Mouse (Mus musculus) midbrain, embryonic 12.5 days (tissue): ENCODE measurements around the gene Mettl23. TPM values are rescaled to one million over a fixed set of nuclear protein-coding genes. Genes with fewer than 3 reads are reported as not detected.

Experiments used
- ATAC-seq: fragments of 200-750 bp; cut with Nextera tagmentation; 2 replicates; pipeline ENCODE4 v1.8.0; 2017; ENCODE audit warnings: low read depth, moderate TSS enrichment, moderate library complexity; ENCODE audit not compliant: low FRiP score
- H3K27ac ChIP-seq: fragments of 300-500 bp; sonication (generic); replicated peaks from 2 replicates; pipeline ENCODE4 v1.5.1; 2016; ENCODE audit warnings: mild to moderate bottlenecking
- H3K27me3 ChIP-seq: fragments of 300-500 bp; sonication (generic); 2 replicates; pipeline ENCODE4 v1.6.1; 2016; ENCODE audit warnings: mild to moderate bottlenecking
- H3K36me3 ChIP-seq: fragments of 300-500 bp; sonication (generic); 2 replicates; pipeline ENCODE4 v1.6.1; 2016
- H3K4me1 ChIP-seq: fragments of 300-500 bp; sonication (generic); 2 replicates; pipeline ENCODE4 v1.6.1; 2016
- H3K4me2 ChIP-seq: fragments of 300-500 bp; sonication (generic); replicated peaks from 2 replicates; pipeline ENCODE4 v1.6.1; 2016; ENCODE audit warnings: mild to moderate bottlenecking, moderate library complexity
- H3K4me3 ChIP-seq: fragments of 300-500 bp; sonication (generic); 2 replicates; pipeline ENCODE4 v1.5.1; 2016; ENCODE audit warnings: mild to moderate bottlenecking
- H3K9ac ChIP-seq: fragments of 300-500 bp; sonication (generic); replicated peaks from 2 replicates; pipeline ENCODE4 v1.6.1; 2016; ENCODE audit warnings: mild to moderate bottlenecking, moderate library complexity
- H3K9me3 ChIP-seq: fragments of 300-500 bp; sonication (generic); 2 replicates; pipeline ENCODE4 v1.6.1; 2016; ENCODE audit warnings: mild to moderate bottlenecking
- WGBS: fragments of 180-500 bp; shearing (Covaris S2); methylation state at CpG from one replicate; pipeline ENCODE4 v1.1.7; 2016; 5-methylcytosine and 5-hydroxymethylcytosine counted together
- polyA plus RNA-seq: library from polyadenylated mRNA; unstranded; fragments of >200 nt; fragmentation: Nextera tagmentation; extraction: Ambion mirVana; gene quantifications from 2 replicates; pipeline ENCODE4 v1.2.1, GENCODE M21; 2016

Mettl23 gene
- polyA plus RNA-seq, 1 experiment from 2014 or later, result 72.3 TPM

DNA sequence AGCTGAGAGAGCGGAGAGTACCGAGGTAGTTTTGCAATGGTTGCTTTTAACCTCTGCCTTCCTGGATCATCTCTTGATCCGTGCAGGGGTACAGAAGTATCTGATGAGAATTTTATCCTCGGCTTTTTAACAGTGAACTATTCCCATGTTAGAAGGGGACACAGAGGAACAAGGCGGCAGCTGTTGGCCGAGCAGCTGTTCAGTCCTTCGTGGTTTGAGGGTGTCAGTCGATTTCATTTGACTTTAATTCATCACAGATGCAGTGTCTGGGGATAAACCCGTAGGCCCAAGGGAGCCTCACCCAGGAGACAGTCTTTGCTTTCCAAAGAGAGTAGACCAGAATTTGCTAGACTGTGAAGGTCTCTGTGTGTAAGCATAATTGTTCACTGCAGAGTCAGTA lies 28.5 kb downstream of the Mettl23 start:
- H3K36me3 ChIP-seq, result peaks cover 61% of the 10 kb centered on the region
- no peak overlapping the region for H3K27ac ChIP-seq
- no peaks in the 10 kb centered on the region for H3K4me1 ChIP-seq
- H3K9ac ChIP-seq, result no peak overlapping the region
- H3K4me2 ChIP-seq, result no peak overlapping the region
- no peaks in the 10 kb centered on the region for H3K9me3 ChIP-seq
- no peaks in the 10 kb centered on the region for H3K27me3 ChIP-seq
- H3K4me3 ChIP-seq, result no peak overlapping the region
- 92% methylated on average over 9 of the region's 9 CpGs for WGBS
- no peak for ATAC-seq

DNA sequence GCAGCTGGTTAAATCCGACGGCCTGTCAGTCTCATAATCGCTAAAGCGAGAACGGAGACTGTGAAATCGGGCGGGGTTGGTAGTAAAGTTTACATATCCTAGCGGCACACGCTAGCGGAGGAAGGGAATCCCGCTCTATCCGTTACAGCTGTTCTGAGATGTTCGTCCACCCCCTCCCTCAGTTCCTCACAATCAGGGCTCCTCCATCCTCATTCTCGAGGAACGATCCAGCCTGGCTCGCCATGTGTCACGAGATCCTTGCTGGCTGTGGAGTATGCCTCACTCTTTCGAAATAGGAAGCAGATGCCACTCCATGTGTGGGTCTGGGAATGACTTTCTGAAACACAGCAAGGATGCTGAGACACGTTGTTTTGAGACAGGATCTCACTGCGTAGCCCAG lies 30.9 kb downstream of the Mettl23 start:
- Histone ChIP-seq H3K9me3 (no peaks in the 10 kb centered on the region), H3K4me3 (no peak overlapping the region), H3K4me1 (no peaks in the 10 kb centered on the region), H3K36me3 (peaks cover 49% of the 10 kb centered on the region), H3K27me3 (no peaks in the 10 kb centered on the region), H3K27ac (no peak overlapping the region), H3K4me2 (no peak overlapping the region), H3K9ac (no peak overlapping the region)
- ATAC-seq, result no peak
- WGBS, result 94% methylated on average over 20 of the region's 20 CpGs

DNA sequence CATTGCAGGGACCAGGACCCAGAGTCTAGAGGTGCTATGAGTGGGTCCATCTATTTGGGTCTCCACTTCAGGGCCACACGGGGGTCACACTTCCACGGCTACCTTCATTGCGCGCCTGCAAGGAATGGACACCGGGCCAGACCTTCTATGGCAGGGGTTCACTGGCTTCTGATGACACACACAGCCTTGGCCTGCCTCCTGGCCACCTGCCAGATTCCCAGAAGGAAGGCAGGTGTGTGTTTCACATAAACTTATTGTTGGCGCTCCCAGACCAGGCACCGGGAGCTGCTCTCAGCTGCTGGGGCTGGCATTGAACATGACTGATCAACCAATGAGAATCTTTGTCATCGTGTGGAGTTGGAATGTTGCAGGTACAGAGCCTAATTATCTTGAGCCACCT lies 35.4 kb downstream of the Mettl23 start:
- Histone ChIP-seq H3K27ac (no peak overlapping the region), H3K4me2 (no peak overlapping the region), H3K36me3 (peaks cover 17% of the 10 kb centered on the region), H3K4me1 (no peaks in the 10 kb centered on the region), H3K4me3 (no peak overlapping the region), H3K27me3 (no peaks in the 10 kb centered on the region), H3K9me3 (no peaks in the 10 kb centered on the region), H3K9ac (no peak overlapping the region)
- WGBS, result 96% methylated on average over 8 of the region's 8 CpGs
- ATAC-seq, result no peak

DNA sequence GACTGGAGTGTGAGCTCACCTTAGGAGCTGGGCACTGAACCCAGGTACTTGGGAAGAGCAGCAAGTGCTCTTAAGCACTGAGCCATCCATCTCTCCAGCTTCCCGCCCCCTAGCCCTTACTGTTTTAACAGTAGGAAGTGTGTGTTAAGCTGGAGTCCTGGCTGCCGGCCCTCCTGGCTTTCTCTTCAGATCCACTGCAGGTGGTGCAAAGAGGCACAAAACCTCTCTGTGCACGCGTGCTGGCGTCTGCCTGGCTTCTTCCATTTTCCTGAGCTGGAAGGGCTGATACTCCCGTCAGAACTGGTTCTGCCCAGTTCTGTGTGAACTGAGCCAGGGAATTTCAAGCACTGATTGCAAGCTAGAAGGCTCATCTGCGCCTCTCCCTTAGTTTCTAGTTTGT lies 37.8 kb downstream of the Mettl23 start:
- Histone ChIP-seq H3K4me3 (no peak overlapping the region), H3K9me3 (no peaks in the 10 kb centered on the region), H3K4me1 (peaks cover 5% of the 10 kb centered on the region), H3K27ac (no peak overlapping the region), H3K27me3 (peaks cover 12% of the 10 kb centered on the region; the same call in 1 of the 2 replicates), H3K36me3 (no peaks in the 10 kb centered on the region), H3K9ac (no peak overlapping the region), H3K4me2 (no peak overlapping the region)
- 62% methylated on average over 7 of the region's 7 CpGs for WGBS
- no peak for ATAC-seq

DNA sequence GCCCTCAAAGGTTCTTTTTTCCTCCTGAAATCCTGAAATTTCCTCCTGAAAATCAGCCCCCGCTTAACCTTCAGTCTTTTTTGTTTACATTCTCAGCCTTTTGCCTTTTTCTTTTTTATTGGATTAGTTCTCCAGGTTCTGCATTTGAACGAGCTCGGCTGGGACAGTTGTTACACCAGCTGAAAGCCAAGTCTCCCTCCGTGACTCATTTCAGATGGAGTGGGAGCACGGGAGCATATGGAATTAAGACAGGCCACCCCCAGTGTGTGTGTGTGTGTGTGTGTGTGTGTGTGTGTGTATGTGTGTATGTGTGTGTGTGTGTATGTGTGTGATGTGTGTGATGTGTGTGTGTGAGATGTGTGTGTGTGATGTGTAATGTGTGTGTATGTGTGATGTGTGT lies 38.4 kb downstream of the Mettl23 start:
- Histone ChIP-seq H3K9me3 (no peaks in the 10 kb centered on the region), H3K27me3 (peaks cover 18% of the 10 kb centered on the region), H3K4me2 (no peak overlapping the region), H3K9ac (no peak overlapping the region), H3K4me1 (peaks cover 8% of the 10 kb centered on the region), H3K27ac (no peak overlapping the region), H3K4me3 (no peak overlapping the region), H3K36me3 (no peaks in the 10 kb centered on the region)
- ATAC-seq, result no peak
- 64% methylated on average over 5 of the region's 5 CpGs for WGBS

DNA sequence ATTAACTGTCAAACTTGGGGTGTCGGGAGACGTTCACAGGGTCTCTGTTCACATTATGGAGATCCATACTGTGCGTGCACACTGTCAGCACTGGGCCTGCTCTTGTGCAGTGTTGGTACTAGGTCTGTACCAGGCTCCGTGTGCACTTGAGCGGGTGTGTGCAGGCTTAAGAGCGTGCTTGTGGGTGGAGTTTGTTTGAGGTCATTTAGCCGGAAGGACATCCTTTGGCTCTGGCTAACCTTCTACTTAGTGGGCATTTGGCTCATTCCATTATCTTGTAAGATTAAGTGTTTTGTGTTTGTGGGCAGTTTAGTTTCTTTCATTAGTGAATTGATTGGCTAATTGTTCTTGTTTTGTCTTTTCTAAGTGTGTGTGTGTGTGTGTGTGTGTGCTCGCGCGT lies 39.4 kb downstream of the Mettl23 start:
- 82% methylated on average over 10 of the region's 10 CpGs for WGBS
- Histone ChIP-seq H3K9me3 (no peaks in the 10 kb centered on the region), H3K4me2 (no peak overlapping the region), H3K27ac (no peak overlapping the region), H3K4me1 (peaks cover 8% of the 10 kb centered on the region), H3K36me3 (no peaks in the 10 kb centered on the region), H3K9ac (no peak overlapping the region), H3K4me3 (no peak overlapping the region), H3K27me3 (peaks cover 23% of the 10 kb centered on the region)
- no peak for ATAC-seq

DNA sequence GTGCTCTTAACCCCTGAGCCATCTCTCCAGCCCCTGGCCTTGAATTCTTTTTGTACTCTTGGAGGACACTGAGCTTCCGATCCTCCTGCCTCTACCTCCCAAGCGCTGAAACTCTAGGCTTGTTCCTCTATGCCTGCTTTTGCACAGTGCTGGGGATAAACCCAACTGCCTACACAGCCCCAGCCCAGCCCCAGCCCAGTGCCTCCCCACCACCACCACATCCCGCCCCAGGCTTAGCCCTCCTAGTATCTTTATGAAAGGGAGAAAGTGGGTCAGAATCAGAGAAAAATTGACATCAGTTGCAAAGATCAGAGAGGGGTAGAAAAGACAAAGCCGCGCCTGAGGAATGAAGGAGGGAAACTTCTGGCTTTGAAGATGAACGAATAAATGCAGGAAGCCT lies 41.0 kb downstream of the Mettl23 start:
- WGBS, result 82% methylated on average over 6 of the region's 6 CpGs
- H3K4me3 ChIP-seq, result no peak overlapping the region
- no peaks in the 10 kb centered on the region for H3K36me3 ChIP-seq
- ATAC-seq, result no peak
- H3K4me1 ChIP-seq, result peaks cover 8% of the 10 kb centered on the region
- H3K9ac ChIP-seq, result no peak overlapping the region
- H3K27ac ChIP-seq, result no peak overlapping the region
- no peak overlapping the region for H3K4me2 ChIP-seq
- H3K9me3 ChIP-seq, result no peaks in the 10 kb centered on the region
- peaks cover 29% of the 10 kb centered on the region for H3K27me3 ChIP-seq

DNA sequence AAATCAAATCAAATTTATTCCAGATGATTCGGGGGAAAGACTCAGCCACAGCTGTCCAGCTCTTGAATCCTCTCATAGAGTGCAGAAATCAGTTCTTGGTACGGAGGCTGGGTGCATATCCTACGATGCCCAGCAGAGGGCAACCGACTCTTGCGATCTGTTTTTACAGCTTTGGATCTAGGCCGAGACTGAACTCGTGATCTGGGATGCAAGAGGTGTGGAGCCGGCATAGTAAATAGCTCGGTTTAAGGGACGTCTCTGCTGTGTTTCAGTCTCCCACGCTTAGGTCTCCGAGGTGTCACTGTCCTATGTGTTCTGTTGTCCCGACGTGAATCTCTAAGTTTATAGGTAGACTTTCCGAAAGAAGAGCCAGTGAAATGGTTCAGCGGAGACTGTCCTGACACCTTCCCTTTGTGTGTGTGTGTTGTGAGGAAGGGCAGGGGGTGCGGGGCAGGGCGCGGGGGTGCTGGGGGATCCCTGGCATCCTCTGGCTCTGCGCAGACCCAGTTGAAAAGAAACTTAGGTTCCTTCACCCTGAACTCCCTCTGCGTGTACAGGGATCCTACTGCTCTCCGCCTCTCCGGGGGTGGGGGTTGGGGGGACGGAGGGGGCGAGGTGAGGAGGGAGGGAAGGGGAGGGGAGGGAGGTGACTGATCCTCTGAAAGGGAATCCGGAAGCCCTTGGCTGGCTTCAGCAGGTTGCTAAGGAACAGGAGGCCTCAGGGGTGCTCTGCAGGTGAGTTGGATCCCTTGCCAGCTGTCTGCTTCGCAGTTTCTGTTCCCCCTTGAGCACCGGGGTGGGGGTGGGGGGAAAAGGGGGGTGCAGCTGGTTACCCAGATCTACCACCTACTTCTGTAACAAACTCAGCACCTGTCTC lies 42.4 kb downstream of the Mettl23 start:
- peak overlapping the region; percentile 24; the same call in 1 of the 2 replicates for H3K9ac ChIP-seq

DNA sequence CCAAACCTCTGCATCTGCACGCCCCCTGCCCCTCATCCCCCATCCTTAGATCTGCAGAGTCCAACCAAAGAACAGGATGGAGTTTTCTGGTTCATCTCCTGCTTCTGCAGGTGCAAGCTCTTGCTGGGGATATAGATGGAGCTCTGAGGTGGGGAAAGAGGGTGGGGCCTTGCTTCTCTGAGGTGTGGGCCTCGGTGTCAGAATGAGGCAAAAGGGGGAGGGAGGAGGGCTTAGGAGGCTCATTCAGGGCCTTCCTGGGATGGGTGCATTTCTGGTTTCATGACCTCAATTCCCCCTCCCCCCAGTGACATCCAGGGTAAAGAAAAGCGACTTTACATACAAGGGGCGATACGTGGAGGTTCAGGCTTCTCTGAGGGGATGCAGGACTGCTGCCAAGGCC lies 44.1 kb downstream of the Mettl23 start:
- Histone ChIP-seq H3K4me2 (no peak overlapping the region), H3K4me3 (no peak overlapping the region), H3K9me3 (no peaks in the 10 kb centered on the region), H3K36me3 (no peaks in the 10 kb centered on the region), H3K27ac (no peak overlapping the region), H3K4me1 (peaks cover 8% of the 10 kb centered on the region), H3K9ac (no peak overlapping the region), H3K27me3 (peaks cover 29% of the 10 kb centered on the region)
- no peak for ATAC-seq
- 61% methylated on average over 5 of the region's 5 CpGs for WGBS

More for the DNA sequence above, 42.4 kb downstream of the Mettl23 start:
- no peak overlapping the region for H3K27ac ChIP-seq
- peak overlapping the region; percentile 19 for H3K4me3 ChIP-seq
- no peak for ATAC-seq
- peaks cover 29% of the 10 kb centered on the region for H3K27me3 ChIP-seq
- peak overlapping the region; percentile 41 for H3K4me2 ChIP-seq
- no peaks in the 10 kb centered on the region for H3K9me3 ChIP-seq
- 3% methylated on average over 27 of the region's 28 CpGs for WGBS
- H3K4me1 ChIP-seq, result peaks cover 8% of the 10 kb centered on the region
- H3K36me3 ChIP-seq, result no peaks in the 10 kb centered on the region

DNA sequence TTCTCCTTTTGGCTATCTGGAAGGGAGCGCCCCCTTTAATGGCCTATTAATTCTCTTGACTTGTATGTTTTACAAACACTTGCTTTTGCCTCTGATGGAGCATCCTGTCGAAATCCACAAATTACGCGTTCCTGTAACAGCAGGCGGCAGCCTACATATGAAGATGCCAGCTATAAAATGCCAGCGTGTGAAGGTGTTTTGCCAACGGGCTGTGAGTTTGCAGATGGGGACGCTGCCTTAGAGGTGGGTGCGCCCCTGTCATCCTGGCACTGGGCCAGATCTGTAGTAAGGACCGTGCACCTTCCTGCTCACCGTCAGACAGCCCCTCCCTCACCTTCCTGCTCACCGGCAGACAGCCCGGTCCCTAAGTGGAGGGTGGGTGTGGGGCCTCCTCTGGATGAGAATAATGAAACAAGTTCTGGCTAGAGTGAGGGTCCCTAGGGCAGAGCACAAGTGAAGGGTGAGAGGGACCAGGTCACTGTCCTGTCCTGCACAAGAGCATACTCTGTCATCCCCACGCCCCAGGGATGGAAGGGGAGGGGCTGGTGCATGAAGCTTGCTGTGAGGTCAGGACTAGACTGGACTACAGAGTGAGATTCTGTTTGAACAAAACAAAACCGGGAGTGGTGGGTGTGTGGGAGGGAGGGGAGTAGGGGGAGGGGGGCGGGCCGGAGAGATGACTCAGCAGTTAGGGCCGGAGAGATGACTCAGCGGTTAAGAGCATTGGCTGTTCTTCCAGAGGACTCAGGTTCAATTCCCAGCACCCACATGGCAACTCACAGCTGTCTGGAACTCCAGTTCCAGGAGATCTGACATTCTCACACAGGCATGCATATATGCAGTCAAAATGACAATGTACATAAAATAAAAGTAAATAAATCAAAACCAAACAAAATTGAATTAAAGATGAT lies 50.7 kb downstream of the Mettl23 start:
- H3K27ac ChIP-seq, result no peak overlapping the region
- WGBS, result 86% methylated on average over 19 of the region's 19 CpGs

DNA sequence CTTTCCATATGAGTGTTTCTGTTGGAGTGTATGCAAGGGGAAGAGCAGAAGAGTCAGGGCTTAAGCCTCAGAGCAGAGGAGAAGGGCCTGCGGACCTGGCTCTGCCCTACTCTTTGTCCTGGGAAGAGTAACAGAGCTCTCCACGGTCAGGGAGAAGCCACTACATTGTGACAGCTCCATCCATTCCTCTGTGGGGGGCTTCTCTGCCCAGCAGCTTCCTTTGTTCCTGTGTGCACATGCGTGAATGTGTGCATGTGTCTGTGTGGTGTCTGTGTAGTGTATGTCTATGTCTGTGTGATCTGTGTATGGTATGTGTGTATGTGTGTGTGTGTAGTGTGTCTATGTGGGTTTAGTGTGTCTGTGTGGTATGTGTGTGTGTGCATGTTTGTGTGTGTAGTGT lies 52.3 kb downstream of the Mettl23 start:
- Histone ChIP-seq H3K4me1 (no peaks in the 10 kb centered on the region; the same call in 1 of the 2 replicates), H3K4me2 (no peak overlapping the region), H3K4me3 (no peak overlapping the region), H3K36me3 (no peaks in the 10 kb centered on the region), H3K9ac (no peak overlapping the region), H3K27ac (no peak overlapping the region), H3K27me3 (no peaks in the 10 kb centered on the region; the same call in 1 of the 2 replicates), H3K9me3 (no peaks in the 10 kb centered on the region)
- no peak for ATAC-seq
- WGBS, result 57% methylated on average over 3 of the region's 3 CpGs

More for the DNA sequence above, 50.7 kb downstream of the Mettl23 start:
- H3K4me2 ChIP-seq, result no peak overlapping the region
- no peaks in the 10 kb centered on the region; the same call in 1 of the 2 replicates for H3K27me3 ChIP-seq
- no peak overlapping the region for H3K9ac ChIP-seq
- H3K4me1 ChIP-seq, result no peaks in the 10 kb centered on the region; the same call in 1 of the 2 replicates
- no peaks in the 10 kb centered on the region for H3K9me3 ChIP-seq
- no peaks in the 10 kb centered on the region for H3K36me3 ChIP-seq
- H3K4me3 ChIP-seq, result no peak overlapping the region
- no peak for ATAC-seq

DNA sequence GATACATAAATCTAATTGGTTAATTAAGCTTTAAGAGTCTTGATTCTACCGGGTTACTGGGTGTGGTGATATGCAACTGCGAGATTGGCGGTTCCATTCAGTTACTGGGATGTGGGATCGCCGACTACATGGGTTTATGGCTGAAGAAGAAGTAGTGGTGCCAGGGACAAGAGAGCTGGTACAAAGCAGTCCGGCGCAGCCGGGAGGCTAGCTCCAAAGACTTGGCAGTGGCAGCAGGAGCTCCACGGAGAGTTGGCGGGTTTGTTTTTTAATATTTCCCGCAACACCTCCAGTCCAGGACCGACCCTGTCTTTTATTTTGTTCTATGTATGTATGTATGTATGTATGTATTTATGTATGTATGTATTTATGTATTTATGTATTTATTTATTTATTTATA lies 56.2 kb downstream of the Mettl23 start:
- H3K27me3 ChIP-seq, result peaks cover 10% of the 10 kb centered on the region
- 92% methylated on average over 12 of the region's 12 CpGs for WGBS
- no peaks in the 10 kb centered on the region for H3K4me1 ChIP-seq
- no peaks in the 10 kb centered on the region for H3K9me3 ChIP-seq
- no peak overlapping the region for H3K4me2 ChIP-seq
- no peak overlapping the region for H3K9ac ChIP-seq
- H3K36me3 ChIP-seq, result no peaks in the 10 kb centered on the region
- no peak for ATAC-seq
- H3K4me3 ChIP-seq, result no peak overlapping the region
- no peak overlapping the region for H3K27ac ChIP-seq
